Mouse (Mus musculus) liver, adult 2 months (tissue): ENCODE data around the gene Cdx4.

Source experiments
- CTCF ChIP-seq: fragments of 200-500 bp; IDR thresholded peaks from 2 replicates; pipeline ENCODE4 v1.5.1; 2011; ENCODE audit warnings: low read depth, low read length, control low read depth
- POLR2A ChIP-seq: fragments of 200-500 bp; IDR thresholded peaks from 2 replicates; pipeline ENCODE4 v1.6.1; 2011; ENCODE audit warnings: low read length, control low read depth; ENCODE audit not compliant: insufficient read depth; ENCODE audit errors: extremely low read depth

DNA sequence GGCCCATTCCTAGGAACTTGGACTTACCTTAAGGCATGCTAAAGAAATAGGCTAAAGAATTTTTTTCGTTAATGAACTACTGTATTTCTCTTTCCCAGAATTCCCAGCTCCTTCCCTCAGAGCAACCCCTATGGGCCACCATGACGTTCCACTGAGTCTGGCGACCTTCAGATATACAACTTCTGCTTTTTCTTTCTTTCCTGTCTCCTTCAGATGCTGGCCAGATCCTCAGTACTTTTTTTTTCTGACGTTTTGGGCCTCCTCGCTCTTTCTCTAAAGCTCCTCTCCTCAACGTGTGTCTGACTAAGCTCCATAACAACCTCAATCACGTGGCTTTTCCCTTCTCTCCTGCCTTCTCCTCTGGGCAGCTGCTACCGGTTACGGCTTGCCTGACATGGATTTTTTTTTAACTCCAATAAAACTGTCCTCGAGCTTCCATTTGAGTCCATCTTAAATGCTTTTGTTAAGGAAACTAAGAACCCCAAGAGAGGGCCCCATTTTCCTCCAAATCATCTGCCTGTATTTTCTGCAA, 33.3 kb upstream of the Cdx4 start:
- TF ChIP-seq CTCF: no peak
- TF ChIP-seq POLR2A: no peak
